Mouse (Mus musculus) right cerebral cortex, adult 18-20 months (tissue): Measurements from ENCODE around the gene Stac3.

Source experiments
- DNase-seq: peaks from one replicate; pipeline ENCODE4 v3.0.0; 2022; ENCODE audit warnings: mixed read lengths

Gene Stac3

GRCm38 (mm10) chr10:127526048-127526447, 24.6 kb downstream of the Stac3 start:
- DNase-seq: no peak

- no peak for DNase-seq
Measured at GRCm38 (mm10) chr10:127526681-127527080, 25.2 kb downstream of the Stac3 start.

GRCm38 (mm10) chr10:127527481-127527880, 26.0 kb downstream of the Stac3 start:
- no peak for DNase-seq

- no peak for DNase-seq
Measured at GRCm38 (mm10) chr10:127530945-127531344, 29.5 kb downstream of the Stac3 start.

- DNase-seq: no peak
Measured at GRCm38 (mm10) chr10:127531548-127531947, 30.1 kb downstream of the Stac3 start.

- DNase-seq: no peak
Measured at GRCm38 (mm10) chr10:127534036-127534928, 32.8 kb downstream of the Stac3 start, which contains the start of gene Nxph4. TSS of gene Nxph4 (minus strand) at chr10:127534559.

- DNase-seq: no peak
Measured at GRCm38 (mm10) chr10:127534929-127535384, 33.5 kb downstream of the Stac3 start.

- DNase-seq: no peak
Measured at GRCm38 (mm10) chr10:127536586-127537314, 35.3 kb downstream of the Stac3 start.

GRCm38 (mm10) chr10:127537854-127538583, 36.5 kb downstream of the Stac3 start:
- DNase-seq: peak; percentile 82

- no peak for DNase-seq
Measured at GRCm38 (mm10) chr10:127541510-127541909, 40.0 kb downstream of the Stac3 start.

- peak; percentile 49 for DNase-seq
Measured at GRCm38 (mm10) chr10:127542084-127542483, 40.6 kb downstream of the Stac3 start.

GRCm38 (mm10) chr10:127542720-127543119, 41.2 kb downstream of the Stac3 start:
- no peak for DNase-seq

GRCm38 (mm10) chr10:127543916-127544315, 42.4 kb downstream of the Stac3 start:
- DNase-seq: no peak

- no peak for DNase-seq
Measured at GRCm38 (mm10) chr10:127544375-127544774, 42.9 kb downstream of the Stac3 start.

- no peak for DNase-seq
Measured at GRCm38 (mm10) chr10:127546505-127546904, 45.0 kb downstream of the Stac3 start.

- no peak for DNase-seq
Measured at GRCm38 (mm10) chr10:127548236-127548635, 46.8 kb downstream of the Stac3 start.

- no peak for DNase-seq
Measured at GRCm38 (mm10) chr10:127549892-127550291, 48.4 kb downstream of the Stac3 start.

- no peak for DNase-seq
Measured at GRCm38 (mm10) chr10:127555703-127556102, 54.2 kb downstream of the Stac3 start.

GRCm38 (mm10) chr10:127557397-127557796, 55.9 kb downstream of the Stac3 start:
- no peak for DNase-seq
